Mouse (Mus musculus): ENCODE results near the gene Bcat1. TPM values are rescaled to one million over a fixed set of nuclear protein-coding genes. Genes with fewer than 3 reads are reported as not detected.
A peak's percentile ranks its signal among the peaks of the same experiment; 100 is the strongest.

The Bcat1 gene
- polyA plus RNA-seq, 1 experiment from 2014 or later: 14.9 TPM

- ATAC-seq (ENCODE audit: insufficient read depth) (no peak), DNase-seq (no peak)
- H3K9ac ChIP-seq: no peak overlapping the region
- TF ChIP-seq CTCF (IDR thresholded peaks at IDR 0.05; ENCODE audit: low read depth): no peak
- H3K4me3 ChIP-seq (ENCODE audit: low read depth, low read length): no peak overlapping the region
- 61% methylated on average over 9 of the region's 9 CpGs for whole genome bisulfite sequencing
- H3K9me3 ChIP-seq (ENCODE audit: low read depth, low read length): no peaks in the 10 kb centered on the region
- no peak overlapping the region for H3K27ac ChIP-seq (ENCODE audit: low read depth)
- H3K4me2 ChIP-seq: no peak overlapping the region
- no peaks in the 10 kb centered on the region for H3K27me3 ChIP-seq (ENCODE audit: insufficient read depth, low read length)
- no peaks in the 10 kb centered on the region for H3K4me1 ChIP-seq (ENCODE audit: insufficient read depth)
- no peaks in the 10 kb centered on the region for H3K36me3 ChIP-seq (ENCODE audit: insufficient read depth)
Observed at GRCm38 (mm10) chr6:145079087-145079759, 3.2 kb upstream of the Bcat1 start.

GRCm38 (mm10) chr6:145076286-145076685 lies 302 bp upstream of the Bcat1 start:
- Histone ChIP-seq H3K27me3 (ENCODE audit: insufficient read depth, low read length) (no peaks in the 10 kb centered on the region; the same call in 1 of the 2 replicates), H3K4me2 (peak overlapping the region; percentile 89), H3K4me3 (ENCODE audit: low read depth, low read length) (peak overlapping the region; percentile 48), H3K9ac (no peak overlapping the region), H3K4me1 (ENCODE audit: insufficient read depth) (no peaks in the 10 kb centered on the region), H3K27ac (ENCODE audit: low read depth) (no peak overlapping the region), H3K9me3 (ENCODE audit: low read depth, low read length) (no peaks in the 10 kb centered on the region), H3K36me3 (ENCODE audit: insufficient read depth) (no peaks in the 10 kb centered on the region)
- DNase-seq (peak; percentile 17), ATAC-seq (ENCODE audit: insufficient read depth) (no peak; the same call in 1 of the 2 replicates)
- 19% methylated on average over 9 of the region's 9 CpGs for WGBS
- TF ChIP-seq CTCF (IDR thresholded peaks at IDR 0.05; ENCODE audit: low read depth): no peak

- Histone ChIP-seq H3K4me1 (ENCODE audit: insufficient read depth) (no peaks in the 10 kb centered on the region), H3K9ac (peak overlapping the region; percentile 36), H3K4me3 (ENCODE audit: low read depth, low read length) (peak overlapping the region; percentile 48), H3K27me3 (ENCODE audit: insufficient read depth, low read length) (no peaks in the 10 kb centered on the region; the same call in 1 of the 2 replicates), H3K9me3 (ENCODE audit: low read depth, low read length) (no peaks in the 10 kb centered on the region), H3K27ac (ENCODE audit: low read depth) (no peak overlapping the region), H3K4me2 (peak overlapping the region; percentile 89), H3K36me3 (ENCODE audit: insufficient read depth) (no peaks in the 10 kb centered on the region)
- TF ChIP-seq CTCF (IDR thresholded peaks at IDR 0.05; ENCODE audit: low read depth): no peak
- under 1% methylated on average over 20 of the region's 20 CpGs for WGBS
- ATAC-seq (ENCODE audit: insufficient read depth): peak; percentile 67
- peak; percentile 56 for DNase-seq
Observed at GRCm38 (mm10) chr6:145075088-145075547, 866 bp downstream of the Bcat1 start.

- Histone ChIP-seq H3K9me3 (ENCODE audit: low read depth, low read length) (no peaks in the 10 kb centered on the region), H3K4me2 (peak overlapping the region; percentile 89; the same call in 1 of the 2 replicates), H3K4me1 (ENCODE audit: insufficient read depth) (no peaks in the 10 kb centered on the region), H3K27ac (ENCODE audit: low read depth) (no peak overlapping the region), H3K36me3 (ENCODE audit: insufficient read depth) (no peaks in the 10 kb centered on the region), H3K4me3 (ENCODE audit: low read depth, low read length) (no peak overlapping the region), H3K9ac (no peak overlapping the region), H3K27me3 (ENCODE audit: insufficient read depth, low read length) (no peaks in the 10 kb centered on the region; the same call in 1 of the 2 replicates)
- no peak for TF ChIP-seq CTCF (IDR thresholded peaks at IDR 0.05; ENCODE audit: low read depth)
- ATAC-seq (ENCODE audit: insufficient read depth): no peak
- DNase-seq: peak; percentile 14
Observed at GRCm38 (mm10) chr6:145074461-145074860, 1.5 kb downstream of the Bcat1 start.

GRCm38 (mm10) chr6:145069921-145070320 lies 6.1 kb downstream of the Bcat1 start:
- Histone ChIP-seq H3K9me3 (ENCODE audit: low read depth, low read length) (no peaks in the 10 kb centered on the region), H3K27ac (ENCODE audit: low read depth) (no peak overlapping the region), H3K4me1 (ENCODE audit: insufficient read depth) (no peaks in the 10 kb centered on the region), H3K4me3 (ENCODE audit: low read depth, low read length) (no peak overlapping the region), H3K36me3 (ENCODE audit: insufficient read depth) (no peaks in the 10 kb centered on the region), H3K9ac (no peak overlapping the region), H3K27me3 (ENCODE audit: insufficient read depth, low read length) (no peaks in the 10 kb centered on the region; the same call in 1 of the 2 replicates), H3K4me2 (no peak overlapping the region)
- TF ChIP-seq CTCF (IDR thresholded peaks at IDR 0.05; ENCODE audit: low read depth): no peak
- WGBS: 69% methylated on average over 2 of the region's 2 CpGs
- ATAC-seq (ENCODE audit: insufficient read depth) (no peak), DNase-seq (no peak)

GRCm38 (mm10) chr6:145069397-145069796 lies 6.6 kb downstream of the Bcat1 start:
- Histone ChIP-seq H3K27me3 (ENCODE audit: insufficient read depth, low read length) (no peaks in the 10 kb centered on the region; the same call in 1 of the 2 replicates), H3K36me3 (ENCODE audit: insufficient read depth) (no peaks in the 10 kb centered on the region), H3K27ac (ENCODE audit: low read depth) (no peak overlapping the region), H3K4me2 (no peak overlapping the region), H3K9me3 (ENCODE audit: low read depth, low read length) (no peaks in the 10 kb centered on the region), H3K4me1 (ENCODE audit: insufficient read depth) (no peaks in the 10 kb centered on the region), H3K4me3 (ENCODE audit: low read depth, low read length) (no peak overlapping the region), H3K9ac (no peak overlapping the region)
- ATAC-seq (ENCODE audit: insufficient read depth): no peak
- whole genome bisulfite sequencing: 89% methylated on average over 7 of the region's 7 CpGs
- DNase-seq: no peak
- TF ChIP-seq CTCF (IDR thresholded peaks at IDR 0.05; ENCODE audit: low read depth): no peak

GRCm38 (mm10) chr6:145067679-145068078 lies 8.3 kb downstream of the Bcat1 start:
- no peaks in the 10 kb centered on the region for H3K4me1 ChIP-seq (ENCODE audit: insufficient read depth)
- no peak overlapping the region for H3K27ac ChIP-seq (ENCODE audit: low read depth)
- no peak overlapping the region for H3K4me3 ChIP-seq (ENCODE audit: low read depth, low read length)
- no peaks in the 10 kb centered on the region for H3K9me3 ChIP-seq (ENCODE audit: low read depth, low read length)
- H3K4me2 ChIP-seq: no peak overlapping the region
- no peak overlapping the region for H3K9ac ChIP-seq
- no peak for TF ChIP-seq CTCF (IDR thresholded peaks at IDR 0.05; ENCODE audit: low read depth)
- ATAC-seq (ENCODE audit: insufficient read depth) (no peak), DNase-seq (no peak)
- no peaks in the 10 kb centered on the region for H3K36me3 ChIP-seq (ENCODE audit: insufficient read depth)
- no peaks in the 10 kb centered on the region for H3K27me3 ChIP-seq (ENCODE audit: insufficient read depth, low read length)
- WGBS: 53% methylated on average over 8 of the region's 8 CpGs
